Mouse (Mus musculus): ENCODE results near the gene Myof. TPM values are rescaled to one million over a fixed set of nuclear protein-coding genes. Genes with fewer than 3 reads are reported as not detected.

Gene Myof
- polyA plus RNA-seq, 1 experiment, result not detected

DNA sequence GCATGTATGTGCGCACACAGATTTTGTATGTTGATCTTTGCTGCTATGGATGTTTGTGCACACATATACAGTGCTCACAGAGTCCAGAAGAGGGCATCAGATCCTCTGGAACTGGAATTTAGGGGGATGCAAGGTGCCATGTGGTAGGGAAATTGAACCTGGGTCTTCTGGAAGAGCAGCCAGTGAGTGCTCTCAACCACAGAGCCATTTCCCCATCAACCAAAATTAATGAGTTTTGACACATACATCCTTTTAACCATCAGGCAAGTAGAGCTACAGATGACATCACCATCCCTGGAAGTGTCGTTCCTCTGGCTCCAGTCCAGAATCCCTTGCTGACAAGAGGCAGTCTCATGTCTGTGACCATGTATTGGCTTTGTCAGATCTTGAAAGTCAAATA is 32.9 kb upstream of the Myof start:
- no peak for TF ChIP-seq CTCF (IDR thresholded peaks at IDR 0.05; ENCODE audit: insufficient read depth, low read depth, low read length)
- TF ChIP-seq POLR2A (IDR thresholded peaks at IDR 0.05; ENCODE audit: insufficient read depth, low read depth, low read length), result no peak
- no peaks in the 10 kb centered on the region for H3K4me1 ChIP-seq (ENCODE audit: control insufficient read depth, insufficient read depth, low read length)
- WGBS, result 63% methylated on average over 2 of the region's 2 CpGs

DNA sequence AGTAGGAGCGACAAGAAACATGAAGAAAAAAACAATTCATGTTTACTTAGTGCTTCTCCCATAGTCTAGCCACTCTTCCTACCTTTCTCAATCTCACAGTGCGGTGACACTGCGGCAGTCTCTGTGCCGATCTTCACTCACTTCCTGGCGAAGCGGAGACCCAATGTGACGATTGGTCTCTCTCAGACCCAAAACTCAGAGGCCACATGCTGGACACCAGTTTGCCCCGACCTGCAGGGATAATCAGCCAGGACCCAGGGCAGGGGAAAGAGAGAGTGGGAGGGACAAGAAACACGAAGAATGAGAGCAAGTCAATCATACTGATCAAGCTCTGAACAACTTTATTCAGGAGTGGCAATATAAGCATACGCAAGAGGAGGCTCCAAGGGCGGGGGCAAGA is 31.7 kb upstream of the Myof start:
- Histone ChIP-seq H3K4me3 (ENCODE audit: insufficient read depth, low read depth, low read length) (no peak overlapping the region), H3K27ac (ENCODE audit: insufficient read depth, low read depth, low read length) (no peak overlapping the region), H3K4me1 (ENCODE audit: control insufficient read depth, insufficient read depth, low read length) (no peaks in the 10 kb centered on the region)
- 85% methylated on average over 11 of the region's 11 CpGs for WGBS
- TF ChIP-seq POLR2A (IDR thresholded peaks at IDR 0.05; ENCODE audit: insufficient read depth, low read depth, low read length) (no peak), CTCF (IDR thresholded peaks at IDR 0.05; ENCODE audit: insufficient read depth, low read depth, low read length) (no peak)

More for the DNA sequence above, 32.9 kb upstream of the Myof start:
- Histone ChIP-seq H3K27ac (ENCODE audit: insufficient read depth, low read depth, low read length) (no peak overlapping the region), H3K4me3 (ENCODE audit: insufficient read depth, low read depth, low read length) (no peak overlapping the region)

DNA sequence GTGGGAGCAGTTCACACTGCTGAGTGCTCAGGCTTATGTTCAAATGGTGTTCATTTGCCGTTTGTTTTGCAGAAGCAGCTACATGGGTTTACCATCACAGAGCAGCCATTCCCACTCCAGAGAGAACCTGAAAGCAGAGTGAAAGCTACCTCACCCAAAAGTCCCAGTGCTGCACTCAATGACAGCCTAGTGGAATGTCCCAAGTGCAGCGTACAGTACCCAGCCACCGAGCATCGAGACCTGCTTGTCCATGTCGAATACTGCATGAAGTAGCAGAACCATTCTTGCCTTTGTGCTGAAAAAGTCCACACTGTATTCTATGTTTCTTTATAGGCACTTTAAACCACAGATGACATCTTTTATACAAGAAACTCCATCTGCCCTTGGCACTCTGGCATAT is 29.8 kb upstream of the Myof start:
- WGBS, result 94% methylated on average over 5 of the region's 5 CpGs
- no peak for TF ChIP-seq CTCF (IDR thresholded peaks at IDR 0.05; ENCODE audit: insufficient read depth, low read depth, low read length)
- no peak for TF ChIP-seq POLR2A (IDR thresholded peaks at IDR 0.05; ENCODE audit: insufficient read depth, low read depth, low read length)
- H3K4me1 ChIP-seq (ENCODE audit: control insufficient read depth, insufficient read depth, low read length), result no peaks in the 10 kb centered on the region
- H3K27ac ChIP-seq (ENCODE audit: insufficient read depth, low read depth, low read length), result no peak overlapping the region
- H3K4me3 ChIP-seq (ENCODE audit: insufficient read depth, low read depth, low read length), result no peak overlapping the region

- Histone ChIP-seq H3K4me3 (ENCODE audit: insufficient read depth, low read depth, low read length) (no peak overlapping the region), H3K4me1 (ENCODE audit: control insufficient read depth, insufficient read depth, low read length) (no peaks in the 10 kb centered on the region), H3K27ac (ENCODE audit: insufficient read depth, low read depth, low read length) (no peak overlapping the region)
- TF ChIP-seq POLR2A (IDR thresholded peaks at IDR 0.05; ENCODE audit: insufficient read depth, low read depth, low read length) (no peak), CTCF (IDR thresholded peaks at IDR 0.05; ENCODE audit: insufficient read depth, low read depth, low read length) (no peak)
- 100% methylated on average over 1 of the region's 1 CpGs for WGBS
These were observed 20.7 kb upstream of the Myof start for GRCm38 (mm10) chr19:38064051-38064450.

GRCm38 (mm10) chr19:38063201-38063600 is 19.8 kb upstream of the Myof start:
- WGBS, result 90% methylated on average over 3 of the region's 3 CpGs
- TF ChIP-seq CTCF (IDR thresholded peaks at IDR 0.05; ENCODE audit: insufficient read depth, low read depth, low read length), result no peak
- TF ChIP-seq POLR2A (IDR thresholded peaks at IDR 0.05; ENCODE audit: insufficient read depth, low read depth, low read length), result no peak
- H3K27ac ChIP-seq (ENCODE audit: insufficient read depth, low read depth, low read length), result no peak overlapping the region
- no peak overlapping the region for H3K4me3 ChIP-seq (ENCODE audit: insufficient read depth, low read depth, low read length)
- no peaks in the 10 kb centered on the region for H3K4me1 ChIP-seq (ENCODE audit: control insufficient read depth, insufficient read depth, low read length)

- no peak overlapping the region for H3K27ac ChIP-seq (ENCODE audit: insufficient read depth, low read depth, low read length)
- WGBS, result 90% methylated on average over 8 of the region's 8 CpGs
- peaks cover 2% of the 10 kb centered on the region for H3K4me1 ChIP-seq (ENCODE audit: control insufficient read depth, insufficient read depth, low read length)
- TF ChIP-seq POLR2A (IDR thresholded peaks at IDR 0.05; ENCODE audit: insufficient read depth, low read depth, low read length) (no peak), CTCF (IDR thresholded peaks at IDR 0.05; ENCODE audit: insufficient read depth, low read depth, low read length) (no peak)
- no peak overlapping the region for H3K4me3 ChIP-seq (ENCODE audit: insufficient read depth, low read depth, low read length)
These were observed 13.6 kb upstream of the Myof start for GRCm38 (mm10) chr19:38056931-38057330.

DNA sequence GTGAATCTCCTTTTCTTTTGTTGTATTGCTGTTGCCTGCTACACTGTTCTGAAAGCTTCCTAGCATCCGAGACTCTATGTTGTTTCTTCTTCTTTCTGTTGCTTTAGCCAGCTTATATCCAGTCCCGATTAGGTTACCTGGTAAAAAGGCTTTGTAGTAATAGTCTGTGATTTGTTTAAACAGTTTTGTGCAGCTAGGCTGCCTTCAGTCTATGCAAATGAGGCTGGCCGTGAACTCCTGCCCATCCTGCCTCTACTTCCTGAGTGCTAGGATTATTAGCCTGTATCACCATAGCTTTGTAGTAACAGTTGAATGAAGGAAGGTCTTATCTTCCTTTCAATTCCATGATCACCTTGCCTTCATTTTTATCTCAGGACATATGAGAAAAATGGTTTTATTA is 12.9 kb upstream of the Myof start:
- H3K27ac ChIP-seq (ENCODE audit: insufficient read depth, low read depth, low read length), result no peak overlapping the region
- no peak for TF ChIP-seq CTCF (IDR thresholded peaks at IDR 0.05; ENCODE audit: insufficient read depth, low read depth, low read length)
- TF ChIP-seq POLR2A (IDR thresholded peaks at IDR 0.05; ENCODE audit: insufficient read depth, low read depth, low read length), result no peak
- no peak overlapping the region for H3K4me3 ChIP-seq (ENCODE audit: insufficient read depth, low read depth, low read length)
- peaks cover 2% of the 10 kb centered on the region for H3K4me1 ChIP-seq (ENCODE audit: control insufficient read depth, insufficient read depth, low read length)
- WGBS, result 32% methylated on average over 3 of the region's 3 CpGs

DNA sequence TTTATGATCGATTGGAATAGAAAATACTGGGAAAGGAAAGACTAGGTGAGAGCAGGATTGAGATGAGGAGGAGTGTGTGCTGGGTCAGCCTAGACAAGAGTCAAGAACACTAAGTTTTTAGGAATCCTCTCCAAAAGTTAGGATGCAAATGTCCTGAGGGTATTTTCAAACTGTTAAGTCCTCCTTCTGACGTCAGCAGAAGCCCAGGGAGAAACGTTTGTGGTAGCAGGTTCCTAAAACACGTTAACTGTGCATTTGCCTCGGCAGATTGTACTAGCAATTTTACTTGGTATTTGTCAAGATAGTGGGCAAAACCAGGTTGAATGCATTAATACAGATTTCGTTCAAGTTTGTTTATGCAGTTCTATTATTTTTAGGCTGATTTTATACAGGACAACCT is 12.4 kb upstream of the Myof start:
- Histone ChIP-seq H3K4me1 (ENCODE audit: control insufficient read depth, insufficient read depth, low read length) (peaks cover 2% of the 10 kb centered on the region), H3K27ac (ENCODE audit: insufficient read depth, low read depth, low read length) (no peak overlapping the region), H3K4me3 (ENCODE audit: insufficient read depth, low read depth, low read length) (no peak overlapping the region)
- TF ChIP-seq POLR2A (IDR thresholded peaks at IDR 0.05; ENCODE audit: insufficient read depth, low read depth, low read length), result no peak
- no peak for TF ChIP-seq CTCF (IDR thresholded peaks at IDR 0.05; ENCODE audit: insufficient read depth, low read depth, low read length)
- WGBS, result 10% methylated on average over 6 of the region's 6 CpGs

GRCm38 (mm10) chr19:38054720-38055192 is 11.4 kb upstream of the Myof start, which contains the start of gene Cep55:
Cep55 (plus strand) TSS chr19:38055011.
- WGBS, result under 1% methylated on average over 36 of the region's 36 CpGs
- Histone ChIP-seq H3K4me3 (ENCODE audit: insufficient read depth, low read depth, low read length) (peak within 1 kb of the TSS; percentile 82), H3K27ac (ENCODE audit: insufficient read depth, low read depth, low read length) (no peak within 1 kb of the TSS), H3K4me1 (ENCODE audit: control insufficient read depth, insufficient read depth, low read length) (peaks cover 2% of the 10 kb centered on the region)
- TF ChIP-seq POLR2A (IDR thresholded peaks at IDR 0.05; ENCODE audit: insufficient read depth, low read depth, low read length) (no peak), CTCF (IDR thresholded peaks at IDR 0.05; ENCODE audit: insufficient read depth, low read depth, low read length) (no peak)
